Mouse (Mus musculus) heart, embryonic 12.5 days (tissue): ENCODE data around the gene Hrh1. TPM values are rescaled to one million over a fixed set of nuclear protein-coding genes. Genes with fewer than 3 reads are reported as not detected.

ENCODE experiments used
- ATAC-seq: fragments of 200-750 bp; cut with Nextera tagmentation; 2 replicates; pipeline ENCODE4 v1.8.0; 2017; ENCODE audit warnings: moderate TSS enrichment, moderate library complexity; ENCODE audit not compliant: insufficient number of reproducible peaks, low FRiP score
- H3K27ac ChIP-seq: fragments of 300-500 bp; sonication (generic); 2 replicates; pipeline ENCODE4 v1.5.1; 2016; ENCODE audit warnings: mild to moderate bottlenecking, moderate library complexity; ENCODE audit not compliant: poor library complexity, severe bottlenecking
- H3K27me3 ChIP-seq: fragments of 300-500 bp; sonication (generic); replicated peaks from 2 replicates; pipeline ENCODE4 v1.6.1; 2016; ENCODE audit warnings: mild to moderate bottlenecking, moderate library complexity
- H3K36me3 ChIP-seq: fragments of 300-500 bp; sonication (generic); 2 replicates; pipeline ENCODE4 v1.6.1; 2016; ENCODE audit warnings: mild to moderate bottlenecking, moderate library complexity
- H3K4me1 ChIP-seq: fragments of 300-500 bp; sonication (generic); replicated peaks from 2 replicates; pipeline ENCODE4 v1.6.1; 2016; ENCODE audit warnings: mild to moderate bottlenecking
- H3K4me2 ChIP-seq: fragments of 300-500 bp; sonication (generic); 2 replicates; pipeline ENCODE4 v1.6.1; 2016; ENCODE audit warnings: mild to moderate bottlenecking, moderate library complexity
- H3K4me3 ChIP-seq: fragments of 300-500 bp; sonication (generic); 2 replicates; pipeline ENCODE4 v1.5.1; 2016; ENCODE audit warnings: mild to moderate bottlenecking
- H3K9ac ChIP-seq: fragments of 300-500 bp; sonication (generic); 2 replicates; pipeline ENCODE4 v1.6.1; 2016; ENCODE audit warnings: mild to moderate bottlenecking, moderate library complexity
- H3K9me3 ChIP-seq: fragments of 300-500 bp; sonication (generic); replicated peaks from 2 replicates; pipeline ENCODE4 v1.6.1; 2016; ENCODE audit warnings: mild to moderate bottlenecking, moderate library complexity
- WGBS: fragments of 180-500 bp; shearing (Covaris S2); methylation state at CpG from one replicate; pipeline ENCODE4 v1.1.7; 2016; 5-methylcytosine and 5-hydroxymethylcytosine counted together
- polyA plus RNA-seq: library from polyadenylated mRNA; unstranded; fragments of >200 nt; fragmentation: Nextera tagmentation; extraction: Ambion mirVana; gene quantifications from 2 replicates; pipeline ENCODE4 v1.2.1, GENCODE M21; 2016

The Hrh1 gene
- not detected in 2 replicates for polyA plus RNA-seq

GRCm38 (mm10) chr6:114397691-114398217, at the start of gene Hrh1:
TSS of gene Hrh1 (plus strand) at chr6:114397936.
- Histone ChIP-seq H3K27me3 (peaks cover 69% of the 10 kb centered on the region), H3K9ac (peak within 1 kb of the TSS; percentile 66), H3K27ac (no peak within 1 kb of the TSS)

GRCm38 (mm10) chr6:114354635-114355034, 43.1 kb upstream of the Hrh1 start:
- H3K9me3 ChIP-seq = no peaks in the 10 kb centered on the region
- H3K4me3 ChIP-seq = no peak overlapping the region
- no peaks in the 10 kb centered on the region for H3K36me3 ChIP-seq
- no peak for ATAC-seq
- 51% methylated on average over 4 of the region's 4 CpGs for WGBS
- H3K27ac ChIP-seq = no peak overlapping the region
- H3K4me2 ChIP-seq = no peak overlapping the region
- H3K9ac ChIP-seq = no peak overlapping the region
- H3K27me3 ChIP-seq = no peaks in the 10 kb centered on the region; the same call in 1 of the 2 replicates
- peaks cover 4% of the 10 kb centered on the region for H3K4me1 ChIP-seq

More at GRCm38 (mm10) chr6:114397691-114398217, at the start of gene Hrh1:
- Histone ChIP-seq H3K9me3 (no peaks in the 10 kb centered on the region), H3K4me1 (peaks cover 12% of the 10 kb centered on the region), H3K4me3 (peak within 1 kb of the TSS; percentile 57), H3K4me2 (peak within 1 kb of the TSS; percentile 95), H3K36me3 (no peaks in the 10 kb centered on the region)
- WGBS = under 1% methylated on average over 55 of the region's 56 CpGs
- ATAC-seq = peak; percentile 36; the same call in 1 of the 2 replicates

- 35% methylated on average over 3 of the region's 3 CpGs for WGBS
- ATAC-seq = no peak; the same call in 1 of the 2 replicates
Observed at GRCm38 (mm10) chr6:114358171-114358570, 39.6 kb upstream of the Hrh1 start.

GRCm38 (mm10) chr6:114362355-114362754, 35.4 kb upstream of the Hrh1 start:
- 67% methylated on average over 4 of the region's 4 CpGs for WGBS
- ATAC-seq = no peak
- Histone ChIP-seq H3K9ac (no peak overlapping the region), H3K27ac (no peak overlapping the region), H3K4me2 (no peak overlapping the region), H3K27me3 (no peaks in the 10 kb centered on the region), H3K4me3 (no peak overlapping the region), H3K4me1 (peaks cover 4% of the 10 kb centered on the region; the same call in 1 of the 2 replicates), H3K36me3 (no peaks in the 10 kb centered on the region), H3K9me3 (no peaks in the 10 kb centered on the region)

More at GRCm38 (mm10) chr6:114358171-114358570, 39.6 kb upstream of the Hrh1 start:
- H3K36me3 ChIP-seq = no peaks in the 10 kb centered on the region
- H3K9ac ChIP-seq = no peak overlapping the region
- H3K4me3 ChIP-seq = no peak overlapping the region
- H3K9me3 ChIP-seq = no peaks in the 10 kb centered on the region
- H3K27ac ChIP-seq = no peak overlapping the region
- H3K4me1 ChIP-seq = peaks cover 4% of the 10 kb centered on the region
- H3K27me3 ChIP-seq = no peaks in the 10 kb centered on the region; the same call in 1 of the 2 replicates
- no peak overlapping the region for H3K4me2 ChIP-seq

GRCm38 (mm10) chr6:114363740-114364139, 34.0 kb upstream of the Hrh1 start:
- Histone ChIP-seq H3K9me3 (no peaks in the 10 kb centered on the region), H3K9ac (no peak overlapping the region), H3K4me1 (no peaks in the 10 kb centered on the region), H3K4me3 (no peak overlapping the region), H3K27ac (no peak overlapping the region), H3K4me2 (no peak overlapping the region), H3K36me3 (no peaks in the 10 kb centered on the region), H3K27me3 (0 out of 2 replicates have a peak, but pooled peaks cover 1% of the 10 kb centered on the region)
- 75% methylated on average over 8 of the region's 8 CpGs for WGBS
- no peak for ATAC-seq

GRCm38 (mm10) chr6:114364734-114365133, 33.0 kb upstream of the Hrh1 start:
- WGBS = 72% methylated on average over 5 of the region's 5 CpGs
- H3K4me1 ChIP-seq = no peaks in the 10 kb centered on the region
- no peak overlapping the region for H3K9ac ChIP-seq
- no peak for ATAC-seq
- no peaks in the 10 kb centered on the region for H3K9me3 ChIP-seq
- no peak overlapping the region for H3K4me3 ChIP-seq
- H3K27ac ChIP-seq = no peak overlapping the region
- H3K36me3 ChIP-seq = no peaks in the 10 kb centered on the region
- no peak overlapping the region for H3K4me2 ChIP-seq
- 0 out of 2 replicates have a peak, but pooled peaks cover 5% of the 10 kb centered on the region for H3K27me3 ChIP-seq

GRCm38 (mm10) chr6:114366191-114366590, 31.5 kb upstream of the Hrh1 start:
- H3K9ac ChIP-seq = no peak overlapping the region
- no peak overlapping the region for H3K4me2 ChIP-seq
- 0 out of 2 replicates have a peak, but pooled peaks cover 5% of the 10 kb centered on the region for H3K27me3 ChIP-seq
- no peaks in the 10 kb centered on the region for H3K4me1 ChIP-seq
- ATAC-seq = no peak
- no peak overlapping the region for H3K4me3 ChIP-seq
- H3K27ac ChIP-seq = no peak overlapping the region
- no peaks in the 10 kb centered on the region for H3K9me3 ChIP-seq
- H3K36me3 ChIP-seq = no peaks in the 10 kb centered on the region
- 59% methylated on average over 5 of the region's 5 CpGs for WGBS

GRCm38 (mm10) chr6:114367681-114368080, 30.1 kb upstream of the Hrh1 start:
- 68% methylated on average over 6 of the region's 6 CpGs for WGBS
- ATAC-seq = no peak

GRCm38 (mm10) chr6:114368196-114368595, 29.5 kb upstream of the Hrh1 start:
- no peak overlapping the region for H3K9ac ChIP-seq
- no peak overlapping the region for H3K27ac ChIP-seq
- no peaks in the 10 kb centered on the region for H3K36me3 ChIP-seq
- H3K9me3 ChIP-seq = no peaks in the 10 kb centered on the region
- 0 out of 2 replicates have a peak, but pooled peaks cover 5% of the 10 kb centered on the region for H3K27me3 ChIP-seq
- ATAC-seq = no peak
- H3K4me3 ChIP-seq = no peak overlapping the region
- H3K4me2 ChIP-seq = no peak overlapping the region
- WGBS = 71% methylated on average over 6 of the region's 6 CpGs
- no peaks in the 10 kb centered on the region for H3K4me1 ChIP-seq

More at GRCm38 (mm10) chr6:114367681-114368080, 30.1 kb upstream of the Hrh1 start:
- Histone ChIP-seq H3K4me2 (no peak overlapping the region), H3K36me3 (no peaks in the 10 kb centered on the region), H3K9ac (no peak overlapping the region), H3K9me3 (no peaks in the 10 kb centered on the region), H3K4me3 (no peak overlapping the region), H3K4me1 (no peaks in the 10 kb centered on the region), H3K27ac (no peak overlapping the region), H3K27me3 (0 out of 2 replicates have a peak, but pooled peaks cover 5% of the 10 kb centered on the region)

- H3K4me3 ChIP-seq = no peak overlapping the region
- H3K27ac ChIP-seq = no peak overlapping the region
- ATAC-seq = no peak
- H3K27me3 ChIP-seq = peaks cover 10% of the 10 kb centered on the region; the same call in 1 of the 2 replicates
- 80% methylated on average over 7 of the region's 7 CpGs for WGBS
- H3K4me1 ChIP-seq = no peaks in the 10 kb centered on the region
- no peaks in the 10 kb centered on the region; the same call in 1 of the 2 replicates for H3K9me3 ChIP-seq
- H3K36me3 ChIP-seq = no peaks in the 10 kb centered on the region
- H3K4me2 ChIP-seq = no peak overlapping the region
- H3K9ac ChIP-seq = no peak overlapping the region
Observed at GRCm38 (mm10) chr6:114372741-114373140, 25.0 kb upstream of the Hrh1 start.

GRCm38 (mm10) chr6:114380872-114381271, 16.9 kb upstream of the Hrh1 start:
- no peak overlapping the region for H3K4me2 ChIP-seq
- no peak for ATAC-seq

More at GRCm38 (mm10) chr6:114380872-114381271, 16.9 kb upstream of the Hrh1 start:
- 56% methylated on average over 3 of the region's 3 CpGs for WGBS
- Histone ChIP-seq H3K4me3 (no peak overlapping the region), H3K27me3 (peaks cover 5% of the 10 kb centered on the region; the same call in 1 of the 2 replicates), H3K9ac (no peak overlapping the region), H3K27ac (no peak overlapping the region), H3K4me1 (no peaks in the 10 kb centered on the region), H3K36me3 (no peaks in the 10 kb centered on the region), H3K9me3 (no peaks in the 10 kb centered on the region; the same call in 1 of the 2 replicates)
